17 mouse cellular contexts compared by ENCODE assay signal in genomic region chr11:55213518-55213917, GRCm38 (mm10). TPM values are rescaled to one million over a fixed set of nuclear protein-coding genes. Genes with fewer than 3 reads are reported as not detected.
"Had no signal": no experiment of that assay in that cellular context is flagged by ENCODE, and none has a peak within 500 bp of the region (broad histone marks: within the 10 kb centered on the region; RNA-seq: fewer than 3 reads in every experiment).

No protein-coding gene starts in this region.

- H3K4me3 ChIP-seq: midbrain, embryonic 10.5 days; midbrain, embryonic 12.5 days; myocyte; neural tube, embryonic 13.5 days; neural tube, embryonic 15.5 days; stomach, embryonic 15.5 days had no signal

- ATAC-seq: midbrain, embryonic 16.5 days had no signal

- H3K4me1 ChIP-seq: midbrain, embryonic 12.5 days; stomach, embryonic 15.5 days had no signal

- H3K9ac ChIP-seq: lung, embryonic 14.5 days; midbrain, embryonic 12.5 days; neural tube, embryonic 13.5 days; neural tube, embryonic 15.5 days; stomach, embryonic 15.5 days had no signal

- H3K27ac ChIP-seq: midbrain, embryonic 10.5 days; midbrain, embryonic 12.5 days; neural tube, embryonic 13.5 days; neural tube, embryonic 15.5 days; stomach, embryonic 15.5 days; stomach, postnatal 0 days had no signal

- H3K27me3 ChIP-seq: midbrain, embryonic 12.5 days; neural tube, embryonic 13.5 days; neural tube, embryonic 15.5 days; stomach, embryonic 15.5 days had no signal

- H3K9me3 ChIP-seq: midbrain, embryonic 10.5 days; midbrain, embryonic 12.5 days; neural tube, embryonic 13.5 days; neural tube, embryonic 15.5 days; stomach, embryonic 15.5 days had no signal

- H3K36me3 ChIP-seq: midbrain, embryonic 10.5 days; midbrain, embryonic 12.5 days; stomach, embryonic 15.5 days had no signal

- DNase-seq: lung, embryonic 14.5 days; midbrain, embryonic 14.5 days; retina, postnatal 1 day; right cerebral cortex, adult 18-20 months; right cerebral cortex, postnatal 25 days; right cerebral cortex, postnatal 4 days; thymus, adult 2 months; thymus, postnatal 25 days; thymus, postnatal 4 days had no signal

- H3K4me2 ChIP-seq: lung, embryonic 14.5 days; midbrain, embryonic 12.5 days; neural tube, embryonic 13.5 days; neural tube, embryonic 15.5 days; stomach, embryonic 15.5 days had no signal

RNA-seq across cellular contexts. Expression of gene Slc36a2, which starts 28.6 kb away (rescaled TPM):
- polyA plus RNA-seq: midbrain, embryonic 12.5 days; myocyte had no signal
